ENCODE assay signal across 31 mouse cellular contexts in genomic region chr5:3600790-3601189, GRCm38 (mm10). TPM values are rescaled to one million over a fixed set of nuclear protein-coding genes. Genes with fewer than 3 reads are reported as not detected.
DNase-seq lines count a peak whose midpoint lies in the region; ATAC-seq and TF ChIP-seq lines count a peak whose summit lies in the region.
"Had no signal": no experiment of that assay in that cellular context is flagged by ENCODE, and none has a peak within 500 bp of the region (broad histone marks: within the 10 kb centered on the region; RNA-seq: fewer than 3 reads in every experiment).

No protein-coding gene starts in this region.

- H3K27me3 ChIP-seq in liver, adult 2 months (ENCODE audit: control insufficient read depth, insufficient read depth, low read length): no peaks in the 10 kb centered on the region
- no peaks in the 10 kb centered on the region for H3K27me3 ChIP-seq in liver, embryonic 11.5 days (replicated peaks; ENCODE audit: control insufficient read depth, insufficient read depth, low read length)
- H3K27me3 ChIP-seq: embryonic facial prominence, embryonic 12.5 days; forebrain, embryonic 12.5 days; Patski had no signal

- DNase-seq in liver, adult 2 months (ENCODE audit: extremely low read depth, low read depth, low spot score): no peak
- DNase-seq in liver, embryonic 11.5 days (ENCODE audit: low spot score): no peak
- peak; percentile 10 for DNase-seq in lung, postnatal 36 days
- DNase-seq in lung, postnatal 10 days: no peak
- DNase-seq in thymus, postnatal 25 days: no peak
- DNase-seq in layer of hippocampus, adult 9-11 months: no peak
- DNase-seq: adrenal gland, adult 8-10 months; cerebellum, adult 11 months; cerebellum, adult 18-20 months; cerebellum, adult 8-10 months; cerebellum, adult 9-11 months; cerebellum, postnatal 14 days; cerebellum, postnatal 36 days; embryo, embryonic 11 days had no signal

- peaks cover 3% of the 10 kb centered on the region; the same call in 1 of the 2 replicates for H3K79me2 ChIP-seq in liver, adult 2 months (ENCODE audit: control insufficient read depth, insufficient read depth, low read length)

- no peak overlapping the region for H3K4me3 ChIP-seq in liver, adult 2 months (ENCODE audit: insufficient read depth, low read depth, low read length)
- H3K4me3 ChIP-seq in liver, embryonic 11.5 days (ENCODE audit: low read depth, low read length): no peak overlapping the region
- H3K4me3 ChIP-seq in brown adipose tissue, adult 24 weeks (ENCODE audit: insufficient read depth, low read depth, low read length): no peak overlapping the region; the same call in 1 of the 2 replicates
- H3K4me3 ChIP-seq: embryonic facial prominence, embryonic 10.5 days; embryonic facial prominence, embryonic 12.5 days; forebrain, embryonic 10.5 days; forebrain, embryonic 12.5 days had no signal

- no peak for TF ChIP-seq POLR2A in liver, adult 2 months (IDR thresholded peaks at IDR 0.05; ENCODE audit: extremely low read depth, insufficient read depth, low read length)

- no peak for TF ChIP-seq CTCF in liver, adult 2 months (IDR thresholded peaks at IDR 0.05; ENCODE audit: low read depth, low read length)

- peaks cover 17% of the 10 kb centered on the region for H3K36me3 ChIP-seq in liver, adult 2 months (ENCODE audit: control insufficient read depth, insufficient read depth, low read length)
- H3K36me3 ChIP-seq in liver, embryonic 11.5 days (ENCODE audit: control insufficient read depth, insufficient read depth, low read length): peaks cover 5% of the 10 kb centered on the region; the same call in 1 of the 2 replicates

- 51% methylated on average over 3 of the region's 3 CpGs for WGBS in liver, adult 2 months
- 82% methylated on average over 3 of the region's 3 CpGs for WGBS in liver, embryonic 11.5 days

- peaks cover 19% of the 10 kb centered on the region for H3K4me1 ChIP-seq in liver, adult 2 months (ENCODE audit: control insufficient read depth, insufficient read depth, low read length)
- no peaks in the 10 kb centered on the region; the same call in 1 of the 2 replicates for H3K4me1 ChIP-seq in liver, embryonic 11.5 days (replicated peaks; ENCODE audit: control insufficient read depth, insufficient read depth, low read length)
- H3K4me1 ChIP-seq in brown adipose tissue, adult 24 weeks (ENCODE audit: control insufficient read depth, insufficient read depth, insufficient read length, low read length): peaks cover 14% of the 10 kb centered on the region; the same call in 1 of the 2 replicates

- H3K4me2 ChIP-seq in liver, embryonic 11.5 days: no peak overlapping the region
- H3K4me2 ChIP-seq: embryonic facial prominence, embryonic 12.5 days; forebrain, embryonic 12.5 days had no signal

- no peak overlapping the region for H3K9ac ChIP-seq in liver, adult 2 months (ENCODE audit: low read depth, low read length)
- no peak overlapping the region for H3K9ac ChIP-seq in liver, embryonic 11.5 days (ENCODE audit: low read depth, low read length)
- H3K9ac ChIP-seq: embryonic facial prominence, embryonic 12.5 days; forebrain, embryonic 12.5 days had no signal

- no peaks in the 10 kb centered on the region for H3K9me3 ChIP-seq in liver, embryonic 11.5 days (ENCODE audit: control insufficient read depth, low read length)
- H3K9me3 ChIP-seq: embryonic facial prominence, embryonic 10.5 days; embryonic facial prominence, embryonic 12.5 days; forebrain, embryonic 10.5 days; forebrain, embryonic 12.5 days had no signal

- peak overlapping the region; percentile 93 for H3K27ac ChIP-seq in liver, adult 2 months (replicated peaks; ENCODE audit: insufficient read depth, low read depth, low read length)
- no peak overlapping the region for H3K27ac ChIP-seq in liver, embryonic 11.5 days (ENCODE audit: low read depth, low read length)
- H3K27ac ChIP-seq in brown adipose tissue, adult 24 weeks (replicated peaks; ENCODE audit: low read depth, low read length): peak overlapping the region; percentile 92
- H3K27ac ChIP-seq: embryonic facial prominence, embryonic 10.5 days; embryonic facial prominence, embryonic 12.5 days; forebrain, embryonic 10.5 days; forebrain, embryonic 12.5 days had no signal

- ATAC-seq in liver, embryonic 11.5 days (replicated peaks; ENCODE audit: low FRiP score): no peak
- ATAC-seq: activated CD4-positive, CD25-positive, alpha-beta regulatory T cell, adult 4 months; forebrain, embryonic 14.5 days; forebrain, embryonic 16.5 days; Patski had no signal

RNA-seq across cellular contexts. Expression of gene Rbm48, which starts 4.4 kb away (rescaled TPM):
- total RNA-seq in liver, adult 2 months (2014; rRNA removed): 6.5 and 7.9 TPM in 2 replicates
- 2.2 and 2.9 TPM in 2 replicates for polyA plus RNA-seq in liver, adult 2 months (2012; rRNA removed)
- 12.7 and 13.0 TPM in 2 replicates for polyA plus RNA-seq in liver, embryonic 11.5 days (2014; fragmentation: Nextera tagmentation; extraction: Ambion mirVana)
- polyA plus RNA-seq in brown adipose tissue, adult 24 weeks (2012; ENCODE audit: insufficient read depth, insufficient read length, missing spikeins): 3.9 and 4.3 TPM in 2 replicates

RNA-seq across cellular contexts. Expression of gene Pex1, which starts 4.9 kb away (rescaled TPM):
- 20.5 and 21.6 TPM in 2 replicates for total RNA-seq in liver, adult 2 months (2014; rRNA removed)
- polyA plus RNA-seq in liver, adult 2 months (2012; rRNA removed): 8.8 and 9.0 TPM in 2 replicates
- 7.7 and 9.3 TPM in 2 replicates for polyA plus RNA-seq in liver, embryonic 11.5 days (2014; fragmentation: Nextera tagmentation; extraction: Ambion mirVana)
- polyA plus RNA-seq in brown adipose tissue, adult 24 weeks (2012; ENCODE audit: insufficient read depth, insufficient read length, missing spikeins): 13.8 and 17.3 TPM in 2 replicates

RNA-seq across cellular contexts. Expression of gene 1700109H08Rik, which starts 29.4 kb away (rescaled TPM):
- total RNA-seq in liver, adult 2 months (2014; rRNA removed): 1.8 TPM in 2 replicates
- 0.35 and 0.93 TPM in 2 replicates for polyA plus RNA-seq in liver, adult 2 months (2012; rRNA removed)
- polyA plus RNA-seq in liver, embryonic 11.5 days (2014; fragmentation: Nextera tagmentation; extraction: Ambion mirVana): 1.8 and 3.1 TPM in 2 replicates
- polyA plus RNA-seq in brown adipose tissue, adult 24 weeks (2012; ENCODE audit: insufficient read depth, insufficient read length, missing spikeins): 1.9 TPM in 1 of 2 replicates, not detected in the other

RNA-seq across cellular contexts. Expression of gene Tmbim7, which starts 50.2 kb away (rescaled TPM):
- total RNA-seq in liver, adult 2 months (2014; rRNA removed): not detected in 2 replicates
- not detected in 2 replicates for polyA plus RNA-seq in liver, adult 2 months (2012; rRNA removed)
- polyA plus RNA-seq in liver, embryonic 11.5 days (2014; fragmentation: Nextera tagmentation; extraction: Ambion mirVana): not detected in 2 replicates
- not detected in 2 replicates for polyA plus RNA-seq in brown adipose tissue, adult 24 weeks (2012; ENCODE audit: insufficient read depth, insufficient read length, missing spikeins)
- total RNA-seq: adrenal gland, adult 18-20 months; adrenal gland, adult 8-10 months; adrenal gland, postnatal 14 days; adrenal gland, postnatal 36 days; common myeloid progenitor, adult 5-6 weeks; ES-E14; MEL had no signal
- polyA plus RNA-seq: C2C12; embryonic facial prominence, embryonic 10.5 days; embryonic facial prominence, embryonic 12.5 days; embryonic facial prominence, embryonic 14.5 days; forebrain, embryonic 10.5 days; forebrain, embryonic 12.5 days; forebrain, embryonic 14.5 days; forebrain, embryonic 16.5 days; Patski had no signal

RNA-seq across cellular contexts. Expression of gene Gatad1, which starts 56.2 kb away (rescaled TPM):
- 59.3 and 63.5 TPM in 2 replicates for total RNA-seq in liver, adult 2 months (2014; rRNA removed)
- polyA plus RNA-seq in liver, adult 2 months (2012; rRNA removed): 33.5 and 41.0 TPM in 2 replicates
- 43.2 and 45.7 TPM in 2 replicates for polyA plus RNA-seq in liver, embryonic 11.5 days (2014; fragmentation: Nextera tagmentation; extraction: Ambion mirVana)
- polyA plus RNA-seq in brown adipose tissue, adult 24 weeks (2012; ENCODE audit: insufficient read depth, insufficient read length, missing spikeins): 141 and 230 TPM in 2 replicates
